Mouse (Mus musculus) layer of hippocampus, adult 9-10 months (tissue): ENCODE measurements around the gene Gtpbp8.

Experiments used
- DNase-seq: peaks from one replicate; pipeline ENCODE4 v3.0.0; 2022; ENCODE audit warnings: low spot score

The Gtpbp8 gene

DNA sequence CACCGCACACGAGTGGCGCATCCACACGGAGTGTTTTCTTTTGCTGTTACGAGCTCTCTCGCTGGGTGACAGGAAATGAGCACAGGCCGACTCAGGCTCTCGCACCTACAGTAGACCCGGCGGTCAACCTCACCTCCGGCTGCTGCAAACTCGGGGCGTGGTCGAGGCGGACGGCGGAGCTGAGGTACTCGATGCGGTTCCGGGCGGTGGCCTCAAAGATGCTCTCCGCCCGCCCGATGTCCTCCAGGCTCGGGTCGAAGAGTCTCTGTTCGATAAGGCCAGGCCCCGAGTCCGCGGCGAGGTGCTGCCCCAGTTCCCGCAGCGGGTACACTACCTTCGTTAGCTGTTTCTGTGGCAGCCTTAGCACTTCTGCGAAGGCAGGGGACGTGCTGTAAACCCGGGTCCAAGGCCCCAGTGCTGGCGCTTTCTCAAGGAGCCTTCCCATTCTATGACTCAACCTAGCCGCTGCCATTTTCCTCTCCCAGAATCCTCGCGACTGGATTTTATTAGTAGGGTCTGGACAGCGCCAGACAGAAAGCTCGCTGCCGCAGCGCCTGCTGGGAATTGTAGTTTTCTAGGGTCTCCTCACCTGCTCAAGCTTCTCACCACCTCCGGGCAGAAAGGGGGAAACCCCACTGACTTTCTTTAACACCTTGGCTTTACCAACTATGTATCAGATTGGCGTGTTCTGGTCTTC is at the start of gene Gtpbp8:
Gene Gtpbp8, minus strand, starts transcription at position 498 of the 697 bp plus-strand sequence.
- DNase-seq, result peak; percentile 78

DNA sequence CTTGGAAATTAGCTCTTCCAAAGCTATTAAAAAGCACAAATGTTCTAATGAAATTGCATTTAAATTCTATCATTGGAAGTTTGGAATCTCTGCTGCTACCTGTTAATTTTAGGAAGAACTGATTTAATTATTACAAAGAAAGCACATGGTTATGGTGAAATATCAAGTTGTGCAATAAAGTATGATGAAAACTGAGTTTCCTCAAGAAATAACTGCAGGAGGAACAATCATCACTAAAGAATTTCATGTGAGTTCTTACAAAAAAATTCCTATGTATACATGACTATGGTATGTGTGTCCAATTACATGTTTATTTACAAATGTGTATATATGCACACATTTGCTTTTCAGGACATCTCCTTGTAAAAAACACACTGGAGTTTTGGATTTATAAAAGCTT is 48.3 kb upstream of the Gtpbp8 start:
- DNase-seq, result no peak

DNA sequence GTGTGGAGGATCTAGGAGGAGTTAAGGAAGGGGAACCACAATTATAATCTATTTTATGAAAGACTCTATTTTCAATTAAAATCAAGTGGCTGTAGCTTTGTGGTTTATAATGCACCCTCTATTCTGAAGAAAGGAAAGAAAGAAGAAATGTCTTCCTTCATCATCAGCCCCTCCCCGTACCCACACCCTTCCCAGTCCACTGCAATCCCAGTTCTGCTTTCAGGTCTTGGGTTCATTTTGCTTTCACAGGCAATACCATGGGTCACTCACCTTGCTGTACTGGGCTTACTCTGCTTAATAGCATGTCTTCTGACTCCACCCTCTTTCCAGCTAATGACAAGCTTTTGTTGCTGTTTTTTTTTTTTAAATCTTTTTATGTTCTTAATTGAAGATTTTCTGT is 40.8 kb upstream of the Gtpbp8 start:
- DNase-seq, result no peak

DNA sequence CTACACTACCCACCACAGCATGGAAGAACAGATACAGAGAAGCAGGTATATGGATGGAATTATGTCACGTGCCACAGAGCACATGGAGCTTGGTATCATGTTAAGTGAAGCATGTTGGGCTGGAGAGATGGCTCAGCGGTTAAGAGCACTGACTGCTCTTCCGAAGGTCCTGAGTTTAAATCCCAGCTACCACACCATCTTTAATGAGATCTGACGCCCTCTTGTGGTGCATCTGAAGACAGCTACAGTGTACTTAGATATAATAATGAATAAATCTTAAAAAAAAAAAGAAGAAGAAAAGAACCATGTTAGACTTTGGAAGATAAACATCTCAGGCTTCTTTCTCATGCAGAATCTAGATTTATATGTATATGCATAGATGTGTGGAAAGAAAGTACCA is 34.6 kb upstream of the Gtpbp8 start:
- no peak for DNase-seq

DNA sequence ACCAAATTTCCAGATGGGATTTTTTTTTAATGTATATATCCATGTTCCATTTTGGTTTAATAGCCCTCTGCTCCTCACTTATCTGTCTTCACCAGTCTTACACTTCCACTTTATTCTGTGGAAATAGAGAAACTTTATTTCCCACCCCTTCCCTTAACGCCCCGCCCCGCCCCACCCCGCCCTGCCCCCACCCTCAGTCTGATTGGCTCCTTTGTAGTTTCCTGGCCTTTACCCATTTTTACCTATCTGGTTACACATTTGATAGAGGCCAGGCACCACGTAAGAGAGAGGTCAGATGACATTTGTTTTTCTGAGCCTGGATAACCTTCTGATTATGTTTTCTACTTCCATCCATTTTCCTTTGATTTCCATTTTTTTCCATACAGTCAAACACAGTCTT is 33.3 kb upstream of the Gtpbp8 start:
- no peak for DNase-seq

DNA sequence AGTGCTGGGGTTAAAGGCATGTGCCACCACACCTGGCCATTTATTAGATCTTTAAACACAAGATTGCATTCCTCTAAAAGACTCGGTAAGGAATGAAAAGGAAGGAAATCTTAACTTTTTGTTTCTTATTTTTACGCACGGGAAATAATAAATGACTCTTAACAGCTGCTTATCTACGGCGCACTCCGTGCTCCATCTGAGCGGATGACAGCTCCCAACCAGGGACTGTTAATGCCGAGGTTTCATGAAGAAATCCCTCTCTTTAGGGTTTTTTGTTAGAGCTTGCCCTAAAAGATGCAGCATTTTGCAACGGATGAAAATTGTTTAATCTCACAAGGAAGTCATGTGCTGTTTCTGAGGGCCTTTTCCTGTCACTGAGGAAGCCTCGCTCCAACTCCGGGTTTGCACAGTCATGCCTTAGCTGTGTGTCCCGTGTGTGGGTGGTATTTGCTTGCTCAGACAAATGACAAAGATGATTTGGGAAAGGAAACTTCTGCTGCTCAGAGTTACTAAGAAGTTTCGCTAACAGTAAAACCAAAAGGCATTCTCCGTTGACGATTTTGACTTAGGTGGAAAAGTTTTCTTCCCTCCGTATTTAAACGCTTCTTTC is 32.5 kb upstream of the Gtpbp8 start:
- no peak for DNase-seq

DNA sequence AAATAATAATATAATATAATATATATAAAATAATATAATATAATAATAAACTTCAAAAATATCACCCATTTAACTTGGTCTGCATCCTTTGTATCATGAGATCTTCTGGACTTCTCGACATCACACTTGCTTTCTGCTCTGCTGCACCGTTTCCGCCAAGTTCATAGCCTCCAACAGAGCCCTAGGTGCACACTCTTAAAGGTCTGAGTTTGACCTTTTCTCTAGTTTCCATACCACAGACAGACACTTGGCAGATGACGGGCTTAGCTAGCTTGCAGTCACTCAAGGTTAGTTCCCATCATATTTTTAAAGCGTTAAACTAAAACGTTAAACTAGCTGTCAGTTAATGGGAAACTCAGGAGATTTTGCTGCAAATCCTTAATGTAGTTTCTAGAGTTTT is 28.0 kb upstream of the Gtpbp8 start:
- no peak for DNase-seq

DNA sequence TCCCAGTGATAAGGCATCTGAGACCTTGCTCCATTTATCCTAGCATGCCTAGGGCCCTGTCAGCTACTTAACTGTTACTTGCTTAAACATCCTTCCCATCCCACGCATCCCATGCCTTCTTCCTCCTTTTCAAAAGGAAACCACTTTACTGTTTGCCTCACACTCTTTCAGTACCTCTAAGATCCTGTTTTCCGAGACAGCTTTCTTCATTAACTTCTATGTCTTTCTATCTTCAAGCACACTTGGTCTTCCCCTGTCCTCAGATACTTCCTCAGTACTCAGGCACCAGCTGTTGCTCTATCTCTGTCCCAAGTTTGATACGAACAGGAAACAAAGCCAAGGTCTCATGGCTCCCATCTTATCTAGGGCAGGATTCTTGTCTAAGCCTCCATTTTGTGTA is 27.5 kb upstream of the Gtpbp8 start:
- DNase-seq, result no peak

DNA sequence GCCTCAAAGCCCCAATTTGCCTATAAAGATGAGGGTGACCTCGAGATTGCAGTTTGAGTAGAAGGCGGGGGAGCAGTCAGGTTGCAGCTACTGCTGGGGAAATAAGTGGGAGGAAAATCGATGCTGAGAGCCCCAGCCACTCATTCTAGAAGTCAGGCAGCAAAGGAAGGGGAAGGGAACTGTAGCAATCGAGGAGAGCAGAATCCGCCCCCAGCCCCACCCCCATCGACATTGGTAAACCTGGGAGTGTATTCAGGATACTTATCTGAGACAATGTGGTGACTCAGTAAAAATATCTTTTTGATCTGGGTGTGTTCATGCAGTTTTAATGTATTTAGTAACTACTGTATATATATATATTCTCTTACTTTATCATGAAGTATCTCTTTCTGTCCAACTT is 26.4 kb upstream of the Gtpbp8 start:
- DNase-seq, result no peak

DNA sequence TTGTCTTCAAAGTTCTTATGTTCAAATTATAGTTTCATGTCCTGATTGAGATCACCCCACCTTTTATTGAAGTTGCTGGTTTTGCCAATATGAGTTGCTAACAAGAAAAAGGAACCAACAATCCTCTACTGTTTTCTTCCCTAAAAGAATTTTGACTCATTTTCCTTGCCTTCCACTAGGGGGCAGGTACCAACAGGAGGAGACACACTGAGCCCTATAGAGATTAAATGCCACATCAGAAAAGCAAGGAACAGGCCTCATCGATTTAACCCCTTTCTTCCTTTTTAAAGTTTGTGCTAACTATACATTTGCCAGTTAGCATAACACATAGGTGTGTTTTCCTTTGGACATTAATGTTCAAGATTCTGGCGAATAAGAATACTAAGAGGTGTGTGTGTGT is 21.8 kb upstream of the Gtpbp8 start:
- no peak for DNase-seq

DNA sequence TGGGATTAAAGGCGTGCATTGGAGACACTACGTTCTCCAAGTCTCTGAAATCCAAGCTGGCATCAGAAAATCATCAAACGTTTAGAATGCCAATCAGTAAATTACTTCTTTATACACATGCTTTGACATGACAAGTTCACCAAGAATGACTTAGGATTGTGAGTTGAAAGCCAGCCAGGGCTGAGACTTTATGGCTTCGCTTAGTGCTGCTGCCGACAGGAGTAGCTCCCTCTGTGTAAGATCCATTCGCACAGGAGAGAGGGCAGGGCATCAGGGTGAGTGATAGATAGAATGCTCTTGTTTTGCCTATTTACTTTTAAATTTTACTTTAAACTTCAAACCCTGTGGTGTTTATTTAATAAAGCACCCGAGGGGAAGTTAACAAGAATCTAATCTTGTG is 21.3 kb upstream of the Gtpbp8 start:
- no peak for DNase-seq

DNA sequence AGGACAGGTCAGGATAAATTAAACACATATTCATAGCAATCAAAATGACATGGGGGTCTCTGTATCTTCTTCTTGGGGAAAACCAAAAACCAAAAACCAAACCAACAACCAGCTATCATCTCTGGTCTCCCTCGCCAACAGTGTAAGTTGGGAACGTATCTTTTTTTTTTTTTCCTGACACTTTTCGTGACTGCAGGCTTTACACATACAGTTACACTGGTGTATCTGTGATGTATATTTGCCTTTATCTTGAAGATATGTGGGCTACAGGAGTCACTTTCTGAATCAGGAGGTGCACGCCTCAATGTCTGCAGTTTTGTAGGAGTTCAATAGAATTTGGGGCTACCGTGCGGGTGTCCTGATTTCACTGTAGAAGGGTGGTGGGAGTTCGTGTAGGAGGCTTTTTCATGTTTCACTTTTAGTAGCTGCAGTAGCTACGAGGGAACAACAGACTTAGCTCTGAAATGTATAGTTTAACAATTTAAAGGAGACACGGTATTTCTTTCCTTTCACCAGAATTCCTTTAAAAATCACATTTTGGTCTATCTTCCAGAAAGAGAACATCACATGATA is 20.2 kb upstream of the Gtpbp8 start:
- DNase-seq, result no peak

DNA sequence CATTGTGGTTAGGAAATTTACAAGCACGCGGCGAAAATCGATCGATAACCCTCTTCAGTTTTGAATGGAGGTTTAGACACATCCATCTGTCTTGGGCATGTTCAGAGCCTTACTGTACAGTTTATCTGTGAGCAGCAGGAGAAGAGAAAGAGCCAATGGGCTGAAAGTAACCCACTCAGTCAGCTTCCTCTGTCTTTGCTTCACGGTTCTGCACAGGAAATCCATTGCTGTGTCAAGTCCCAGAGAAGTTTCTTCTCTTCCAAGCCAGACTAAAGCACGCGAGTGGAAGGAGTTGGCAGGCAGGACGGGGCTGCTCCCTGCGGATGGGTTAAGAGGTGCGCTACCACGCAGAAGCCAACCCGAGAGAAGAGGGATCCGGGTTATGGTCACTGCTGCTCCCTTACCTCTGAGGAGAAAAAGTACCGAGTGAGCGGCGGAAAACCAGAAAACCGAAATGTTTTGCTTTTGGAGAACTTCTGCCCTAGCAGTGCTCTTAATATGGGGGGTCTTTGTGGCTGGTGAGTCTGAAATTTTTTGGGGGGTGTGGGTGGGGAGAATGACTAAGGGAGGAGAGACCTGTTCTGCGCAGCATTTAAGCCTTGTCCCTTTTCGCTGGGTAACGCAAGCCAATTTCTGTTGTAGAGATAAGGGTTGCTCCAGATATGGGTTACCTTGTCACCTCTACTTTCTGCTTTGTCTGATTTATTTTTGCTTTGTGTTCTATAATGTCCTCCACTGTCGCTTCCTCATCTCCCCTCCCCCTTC is 19.6 kb upstream of the Gtpbp8 start, which contains the start of gene Cd200r1:
Gene Cd200r1, plus strand, starts transcription at position 182 of the 765 bp plus-strand sequence.
- DNase-seq, result no peak

DNA sequence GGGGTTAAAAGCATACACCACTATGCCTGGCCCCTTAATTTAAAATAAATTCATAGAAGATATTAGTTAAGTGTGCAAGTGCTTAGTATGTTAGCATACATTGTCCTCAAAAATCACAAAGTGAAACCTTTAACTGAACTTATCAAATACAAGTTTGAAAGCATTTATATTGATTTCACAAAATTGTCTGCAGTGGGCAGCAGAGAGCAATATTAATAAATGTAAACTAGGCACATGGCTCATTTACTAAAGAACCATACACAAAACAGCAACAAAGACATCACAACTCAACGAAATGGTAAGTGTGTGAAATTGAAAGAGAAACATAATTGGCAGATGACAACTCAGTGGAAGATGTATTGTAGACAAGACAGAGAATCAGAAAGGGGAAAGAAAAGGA is 15.6 kb upstream of the Gtpbp8 start:
- no peak for DNase-seq

DNA sequence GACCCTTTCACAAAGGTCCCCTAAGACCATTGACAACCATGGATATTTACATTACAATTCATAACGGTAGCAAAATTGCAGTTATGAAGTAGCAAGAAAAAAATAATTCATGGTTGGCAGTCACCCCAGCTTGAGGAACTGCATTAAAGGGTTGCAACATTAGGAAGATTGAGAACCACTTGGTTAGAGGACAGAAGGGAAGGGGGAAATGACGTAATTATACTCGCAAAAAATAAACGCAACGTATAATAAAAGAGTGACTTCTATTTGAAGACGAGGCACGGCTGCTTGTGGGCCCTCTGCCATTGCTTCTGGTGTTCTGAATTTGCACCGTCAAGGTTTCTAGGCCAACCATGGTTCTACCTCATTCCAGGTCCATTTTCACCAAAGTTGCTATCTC is 11.5 kb upstream of the Gtpbp8 start:
- no peak for DNase-seq

DNA sequence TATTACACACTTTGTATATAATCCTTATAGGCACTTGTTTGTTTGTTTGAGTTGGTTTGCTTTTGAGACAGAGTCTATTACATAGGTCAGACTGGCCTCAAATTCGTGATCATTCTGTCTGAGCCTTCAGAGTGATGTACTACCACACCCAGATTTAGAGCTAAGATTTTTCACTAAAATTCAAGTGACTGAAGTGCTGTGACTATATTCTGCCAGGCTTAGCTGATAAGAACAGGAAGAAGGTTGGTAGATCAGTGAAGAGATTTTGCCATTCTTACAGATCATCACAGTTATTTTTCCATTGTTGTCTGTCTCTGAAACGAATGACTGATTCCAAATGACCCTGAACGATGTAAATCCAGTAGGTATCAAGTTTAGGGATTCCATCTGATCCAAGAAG is 1.8 kb upstream of the Gtpbp8 start:
- DNase-seq, result no peak

DNA sequence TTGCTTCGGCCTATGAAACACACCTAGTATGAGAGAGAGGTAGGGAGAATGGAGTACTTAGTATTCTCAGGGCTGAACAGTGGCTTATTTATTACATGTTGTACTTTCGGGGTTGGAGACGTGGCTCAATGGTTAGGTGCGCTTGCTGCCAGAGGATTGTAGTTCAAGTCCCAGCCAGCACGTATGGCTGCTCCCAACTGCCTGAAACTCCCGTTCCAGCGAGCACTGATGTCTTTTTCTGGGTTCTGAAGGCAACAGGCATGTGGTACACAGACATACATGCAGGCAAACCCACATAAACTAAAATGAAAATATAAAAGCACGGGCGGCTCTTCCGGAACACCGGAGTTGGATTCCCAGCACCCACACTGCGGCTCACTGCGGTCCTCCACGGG is 695 bp downstream of the Gtpbp8 start:
- DNase-seq, result no peak

DNA sequence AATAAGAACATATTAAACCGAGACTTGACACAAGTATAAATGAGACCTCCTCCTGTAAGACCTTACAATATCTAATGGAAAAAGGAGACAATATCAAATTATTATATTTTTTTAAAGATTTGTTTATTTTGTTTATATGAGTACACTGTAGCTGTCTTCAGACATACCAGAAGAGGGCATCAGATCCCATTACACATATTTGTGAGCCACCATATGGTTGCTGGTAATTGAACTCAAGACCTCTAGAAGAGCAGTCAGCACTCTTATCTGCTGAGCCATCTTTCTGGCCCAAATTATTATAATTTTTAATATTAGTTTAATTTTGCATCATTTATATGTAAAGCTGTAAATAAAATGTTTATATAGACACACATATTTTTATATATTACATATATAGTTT is 3.4 kb downstream of the Gtpbp8 start:
- DNase-seq, result no peak

DNA sequence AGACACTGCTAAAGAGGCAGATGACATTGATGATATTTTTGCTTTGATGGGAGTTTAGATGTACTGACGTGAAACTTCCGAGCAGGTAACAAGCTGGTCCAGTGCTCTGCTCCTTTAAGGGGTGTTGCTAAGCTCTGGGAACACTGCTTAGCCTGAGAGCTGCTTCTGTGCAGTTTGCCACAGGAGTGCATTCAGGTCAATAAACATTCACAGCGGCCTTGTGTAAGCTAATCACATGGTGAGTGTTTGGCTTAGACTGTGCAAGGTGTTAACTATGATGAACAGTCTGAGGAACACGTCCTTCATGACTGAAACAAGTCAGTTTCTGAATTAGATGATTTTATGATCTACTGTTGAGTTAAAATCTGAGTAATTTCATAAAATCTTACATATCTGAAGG is 10.0 kb downstream of the Gtpbp8 start:
- no peak for DNase-seq

DNA sequence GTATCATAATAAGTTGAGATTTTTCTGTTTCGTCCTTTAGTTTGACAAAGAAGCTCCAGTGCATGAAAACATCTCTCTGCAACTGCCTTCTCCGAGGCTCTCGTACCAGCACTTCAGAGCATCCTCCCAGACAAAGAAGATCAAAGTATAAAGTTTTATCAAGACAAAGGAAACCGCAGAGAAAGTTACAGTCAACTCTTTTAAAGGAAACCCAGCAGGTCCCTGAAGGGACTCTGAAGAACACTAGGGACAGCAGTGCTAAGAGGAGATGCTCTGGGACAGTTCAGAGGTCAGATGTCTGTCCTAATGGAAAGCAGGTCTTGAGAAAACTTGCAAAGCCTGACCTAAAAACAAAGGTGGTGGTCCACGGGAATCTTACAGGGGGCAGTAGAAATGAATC is 10.5 kb downstream of the Gtpbp8 start:
- no peak for DNase-seq

DNA sequence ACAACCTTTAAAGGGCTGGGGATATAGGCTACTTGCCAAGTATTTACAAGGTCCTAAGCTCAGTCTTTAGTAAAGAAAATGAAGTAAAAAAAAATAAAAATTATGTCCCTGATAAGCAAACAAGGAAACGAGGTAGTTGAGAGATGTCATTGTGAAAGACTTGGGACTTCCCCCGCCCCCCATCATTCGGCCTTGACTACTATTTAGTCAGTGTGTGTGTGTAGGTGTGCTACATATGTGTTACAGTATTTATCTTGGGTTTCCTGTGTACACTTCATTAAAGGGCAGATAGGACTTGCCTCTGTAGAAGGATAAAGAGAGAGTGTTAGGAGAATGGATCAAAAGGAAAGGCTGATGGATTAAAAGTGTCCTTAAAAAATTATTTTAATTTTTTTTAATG is 12.1 kb downstream of the Gtpbp8 start:
- no peak for DNase-seq

DNA sequence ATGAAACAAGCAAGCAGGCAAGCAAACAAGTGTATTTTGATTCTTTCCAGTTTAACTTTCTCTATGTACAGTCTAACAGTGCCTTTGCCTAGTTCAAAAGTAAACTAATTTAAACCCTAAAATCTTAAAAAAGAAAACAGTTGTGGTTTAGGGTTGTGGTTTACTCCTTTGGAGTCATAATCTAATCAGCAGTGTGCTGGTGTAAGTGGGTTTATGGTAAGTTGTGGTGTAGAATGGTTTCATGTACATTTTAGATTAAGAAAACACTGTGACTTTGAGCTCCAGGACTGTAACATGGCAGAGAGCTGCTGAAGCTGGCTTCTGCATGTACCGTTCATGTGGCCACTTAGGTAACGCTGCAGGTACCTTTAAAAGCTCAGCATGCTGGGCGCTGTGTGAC is 18.6 kb downstream of the Gtpbp8 start:
- DNase-seq, result no peak
